Mouse (Mus musculus) frontal cortex, postnatal 25 days (tissue): ENCODE data around the gene Mast4.
A peak's percentile ranks its signal among the peaks of the same experiment; 100 is the strongest.

Experiments used
- DNase-seq, 2 experiments: peaks; one replicate each; pipeline ENCODE4 v3.0.0; 2022; ENCODE audit warnings: low spot score in 2 of 2

Mast4 gene

GRCm38 (mm10) chr13:102811129-102811832 is 523.0 kb downstream of the Mast4 start:
- peak in 1 of 2 experiments; percentile 31 for DNase-seq

GRCm38 (mm10) chr13:102806652-102807051 is 527.6 kb downstream of the Mast4 start:
- DNase-seq = no peak

- no peak for DNase-seq
Measured at GRCm38 (mm10) chr13:102805190-102805589, 529.1 kb downstream of the Mast4 start.

- no peak for DNase-seq
Measured at GRCm38 (mm10) chr13:102803206-102803605, 531.1 kb downstream of the Mast4 start.

- DNase-seq = no peak
Measured at GRCm38 (mm10) chr13:102792157-102792556, 542.1 kb downstream of the Mast4 start.

GRCm38 (mm10) chr13:102790601-102791155 is 543.6 kb downstream of the Mast4 start:
- DNase-seq = no peak

- no peak for DNase-seq
Measured at GRCm38 (mm10) chr13:102786666-102787230, 547.5 kb downstream of the Mast4 start.

- DNase-seq = no peak
Measured at GRCm38 (mm10) chr13:102783531-102784310, 550.6 kb downstream of the Mast4 start.

- no peak for DNase-seq
Measured at GRCm38 (mm10) chr13:102779275-102779674, 555.0 kb downstream of the Mast4 start.

GRCm38 (mm10) chr13:102778859-102779258 is 555.4 kb downstream of the Mast4 start:
- no peak for DNase-seq

GRCm38 (mm10) chr13:102775506-102775905 is 558.8 kb downstream of the Mast4 start:
- no peak for DNase-seq

GRCm38 (mm10) chr13:102774786-102775201 is 559.5 kb downstream of the Mast4 start:
- DNase-seq = no peak

GRCm38 (mm10) chr13:102773169-102773568 is 561.1 kb downstream of the Mast4 start:
- no peak for DNase-seq

GRCm38 (mm10) chr13:102770194-102770593 is 564.1 kb downstream of the Mast4 start:
- no peak for DNase-seq

- DNase-seq = no peak
Measured at GRCm38 (mm10) chr13:102768512-102768911, 565.8 kb downstream of the Mast4 start.

- no peak for DNase-seq
Measured at GRCm38 (mm10) chr13:102767110-102767509, 567.2 kb downstream of the Mast4 start.

GRCm38 (mm10) chr13:102765216-102765615 is 569.1 kb downstream of the Mast4 start:
- DNase-seq = no peak

- DNase-seq = no peak
Measured at GRCm38 (mm10) chr13:102764218-102764617, 570.1 kb downstream of the Mast4 start.

GRCm38 (mm10) chr13:102762203-102762602 is 572.1 kb downstream of the Mast4 start:
- DNase-seq = no peak

- no peak for DNase-seq
Measured at GRCm38 (mm10) chr13:102761410-102761809, 572.9 kb downstream of the Mast4 start.

GRCm38 (mm10) chr13:102758021-102758420 is 576.3 kb downstream of the Mast4 start:
- no peak for DNase-seq

- DNase-seq = no peak
Measured at GRCm38 (mm10) chr13:102756071-102756470, 578.2 kb downstream of the Mast4 start.
